8 mouse cellular contexts compared by ENCODE assay signal in the genomic region with DNA sequence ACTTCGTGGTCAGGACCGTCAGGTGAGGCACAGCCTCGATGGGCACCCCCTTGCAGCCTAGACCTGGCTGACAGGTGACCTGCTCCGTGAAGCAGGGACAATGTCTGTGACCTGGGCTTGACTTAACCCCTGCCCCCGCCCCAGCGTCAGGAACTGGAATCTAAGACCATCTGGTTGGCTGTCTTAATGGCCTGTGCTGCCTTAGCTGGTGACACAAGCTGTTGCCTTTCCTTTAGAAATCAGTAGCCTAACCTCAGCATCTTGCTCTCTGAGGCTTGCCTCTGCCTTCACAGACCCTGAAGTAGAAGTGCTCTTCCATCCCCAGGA. TPM values are rescaled to one million over a fixed set of nuclear protein-coding genes. Genes with fewer than 3 reads are reported as not detected.
A peak's percentile ranks its signal among the peaks of the same experiment; 100 is the strongest.
DNase-seq lines count a peak whose midpoint lies in the region; ATAC-seq lines count a peak whose summit lies in the region.

No protein-coding gene starts in this region.

- H3K9ac ChIP-seq in kidney, embryonic 15.5 days, result peak overlapping the region; percentile 87
- peak overlapping the region; percentile 87 for H3K9ac ChIP-seq in hindbrain, embryonic 16.5 days (ENCODE audit: low read depth, low read length)
- peak overlapping the region; percentile 91 for H3K9ac ChIP-seq in midbrain, embryonic 16.5 days (ENCODE audit: low read depth, low read length)

- H3K27ac ChIP-seq in kidney, embryonic 15.5 days, result peak overlapping the region; percentile 85
- peak overlapping the region; percentile 89 for H3K27ac ChIP-seq in hindbrain, embryonic 16.5 days (ENCODE audit: low read depth, low read length)
- H3K27ac ChIP-seq in midbrain, embryonic 16.5 days (ENCODE audit: low read length), result peak overlapping the region; percentile 85

- H3K9me3 ChIP-seq in kidney, embryonic 15.5 days (replicated peaks), result no peaks in the 10 kb centered on the region
- H3K9me3 ChIP-seq in hindbrain, embryonic 16.5 days (ENCODE audit: control insufficient read depth, low read length), result no peaks in the 10 kb centered on the region
- H3K9me3 ChIP-seq in midbrain, embryonic 16.5 days (replicated peaks; ENCODE audit: control insufficient read depth, low read length, poor library complexity, severe bottlenecking), result no peaks in the 10 kb centered on the region

- peak overlapping the region; percentile 95 for H3K4me2 ChIP-seq in kidney, embryonic 15.5 days
- H3K4me2 ChIP-seq in hindbrain, embryonic 16.5 days (ENCODE audit: low read length), result peak overlapping the region; percentile 92
- H3K4me2 ChIP-seq in midbrain, embryonic 16.5 days (ENCODE audit: low read length), result peak overlapping the region; percentile 67

- 0% methylated on average over 6 of the region's 6 CpGs for WGBS in kidney, embryonic 15.5 days
- WGBS in hindbrain, embryonic 16.5 days, result 0% methylated on average over 6 of the region's 6 CpGs
- WGBS in midbrain, embryonic 16.5 days, result 3% methylated on average over 6 of the region's 6 CpGs

- no peaks in the 10 kb centered on the region for H3K27me3 ChIP-seq in kidney, embryonic 15.5 days
- no peaks in the 10 kb centered on the region for H3K27me3 ChIP-seq in hindbrain, embryonic 16.5 days (replicated peaks; ENCODE audit: control insufficient read depth, insufficient read depth, low read length)
- H3K27me3 ChIP-seq in midbrain, embryonic 16.5 days (ENCODE audit: control insufficient read depth, insufficient read depth, low read depth, low read length), result no peaks in the 10 kb centered on the region

- H3K36me3 ChIP-seq in kidney, embryonic 15.5 days, result no peaks in the 10 kb centered on the region
- H3K36me3 ChIP-seq in hindbrain, embryonic 16.5 days (ENCODE audit: control insufficient read depth, insufficient read depth, low read length), result no peaks in the 10 kb centered on the region
- no peaks in the 10 kb centered on the region for H3K36me3 ChIP-seq in midbrain, embryonic 16.5 days (ENCODE audit: control insufficient read depth, insufficient read depth, low read length)

- no peak for DNase-seq in kidney, adult 18-20 months
- peak; percentile 32 for DNase-seq in ES-CJ7 (ENCODE audit: low read depth, low spot score)
- DNase-seq in c-Kit-positive CD71-negative TER-119-negative erythroid progenitor cells, embryonic 14.5 days (ENCODE audit: low read depth), result peak; percentile 20
- DNase-seq in urinary bladder, adult 18-20 months (ENCODE audit: low spot score in 2 of 2), result no peak
- no peak for DNase-seq in testis, postnatal 10 days (ENCODE audit: low spot score)

- peaks cover 15% of the 10 kb centered on the region for H3K4me1 ChIP-seq in kidney, embryonic 15.5 days
- peaks cover 8% of the 10 kb centered on the region for H3K4me1 ChIP-seq in hindbrain, embryonic 16.5 days (ENCODE audit: control insufficient read depth, insufficient read depth, low read depth, low read length)
- H3K4me1 ChIP-seq in midbrain, embryonic 16.5 days (ENCODE audit: control insufficient read depth, insufficient read depth, low read length), result peaks cover 19% of the 10 kb centered on the region

- no peak; the same call in 1 of the 2 replicates for ATAC-seq in kidney, embryonic 15.5 days (replicated peaks; ENCODE audit: low FRiP score)
- no peak; the same call in 1 of the 2 replicates for ATAC-seq in hindbrain, embryonic 16.5 days
- no peak; the same call in 1 of the 2 replicates for ATAC-seq in midbrain, embryonic 16.5 days

- peak overlapping the region; percentile 93 for H3K4me3 ChIP-seq in kidney, embryonic 15.5 days (replicated peaks)
- H3K4me3 ChIP-seq in hindbrain, embryonic 16.5 days (ENCODE audit: low read length), result peak overlapping the region; percentile 99
- peak overlapping the region; percentile 86 for H3K4me3 ChIP-seq in midbrain, embryonic 16.5 days (ENCODE audit: low read depth, low read length)

RNA-seq across cellular contexts. Expression of gene Fam174a, which starts 0.8 kb away (rescaled TPM):
- 25.2 and 26.4 TPM in 2 replicates for polyA plus RNA-seq in kidney, embryonic 15.5 days (2015; fragmentation: Nextera tagmentation; extraction: Ambion mirVana)
- polyA plus RNA-seq in hindbrain, embryonic 16.5 days (2015; fragmentation: Nextera tagmentation; extraction: Ambion mirVana), result 28.4 and 32.4 TPM in 2 replicates
- polyA plus RNA-seq in midbrain, embryonic 16.5 days (2015; fragmentation: Nextera tagmentation; extraction: Ambion mirVana), result 25.3 and 25.5 TPM in 2 replicates

Comparison
In these comparisons a context has a peak if more than half of its experiments do, and no peak if none do; other contexts are left out.
1. DNase-seq: peak in ES-CJ7 (single experiment) and c-Kit-positive CD71-negative TER-119-negative erythroid progenitor cells, embryonic 14.5 days (single experiment); none in kidney, adult 18-20 months (single experiment), urinary bladder, adult 18-20 months (0 of 2) and testis, postnatal 10 days (single experiment).
2. Peak in every context shown above with its lines, with median percentiles within 50 percentile points of each other: H3K27ac ChIP-seq, H3K4me2 ChIP-seq, H3K4me3 ChIP-seq and H3K9ac ChIP-seq.